Mouse (Mus musculus) T-helper 2 cell (primary cell): ENCODE measurements around the gene Gm48551.

Experiments
- in situ Hi-C: fragments of 300-600 bp; cut with MboI, MseI; formaldehyde crosslinking; loops from one replicate; pipeline ENCODE4 v1.15.1; 2025; ENCODE audit warnings: high pct_unique_total_duplicates

Gene Gm48551

GRCm38 (mm10) chr10:81356991-81357844 lies 27.0 kb upstream of the Gm48551 start, which contains the start of gene Mfsd12:
Gene Mfsd12 (plus strand): TSS chr10:81357491.
- in situ Hi-C loops, result no loop called here

- in situ Hi-C loops, result no loop called here
These were observed 26.1 kb upstream of the Gm48551 start for GRCm38 (mm10) chr10:81358209-81358608.

GRCm38 (mm10) chr10:81358841-81359240 lies 25.4 kb upstream of the Gm48551 start:
- in situ Hi-C loops, result no loop called here

- in situ Hi-C loops, result no loop called here
These were observed 23.5 kb upstream of the Gm48551 start for GRCm38 (mm10) chr10:81360721-81361120.

GRCm38 (mm10) chr10:81362336-81362949 lies 21.8 kb upstream of the Gm48551 start:
- in situ Hi-C loops, result no loop called here

DNA sequence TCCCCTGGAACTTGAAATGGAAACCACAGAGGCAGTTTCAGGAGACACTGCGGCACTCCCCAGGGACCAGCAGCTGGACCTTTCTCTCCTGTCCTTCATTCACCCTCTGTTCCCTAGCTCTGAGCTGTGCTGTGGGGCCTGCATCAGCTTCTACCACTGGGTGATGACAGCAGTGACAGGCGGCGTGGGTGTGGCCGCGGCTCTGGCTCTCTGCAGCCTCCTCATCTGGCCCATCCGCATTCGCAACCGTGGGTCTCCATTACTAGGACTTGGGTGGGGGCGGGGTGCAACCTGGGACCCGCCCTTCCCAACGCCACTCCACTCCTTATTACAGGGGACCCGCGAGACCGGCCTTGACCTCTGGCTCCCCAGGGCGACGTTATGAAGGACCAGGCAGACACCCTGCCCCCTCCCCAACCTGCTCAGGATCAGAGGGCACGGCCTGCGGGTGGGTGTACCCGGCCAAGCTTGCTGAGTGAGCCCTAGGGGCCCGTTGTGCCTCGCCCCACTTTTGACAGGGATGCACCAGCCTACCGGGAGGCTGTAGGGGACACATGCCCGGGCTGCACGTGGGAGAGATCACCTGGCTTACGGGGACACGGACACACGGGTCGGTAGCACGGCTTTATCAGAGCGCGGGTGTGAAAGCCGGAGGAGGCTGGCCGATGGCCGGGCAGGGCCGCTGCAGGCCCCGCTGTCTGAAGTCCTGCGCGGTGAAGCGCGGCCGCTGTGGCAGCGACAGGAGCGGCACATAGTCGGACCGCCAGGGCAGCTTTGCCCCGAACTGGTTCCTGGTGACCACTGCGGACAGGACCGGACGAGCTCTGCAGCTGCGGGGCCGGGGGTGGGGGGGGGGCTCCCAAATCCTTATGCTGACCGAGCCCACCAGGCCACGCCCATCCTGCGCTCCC lies 20.6 kb upstream of the Gm48551 start:
- in situ Hi-C loops, result no loop called here

- in situ Hi-C loops, result no loop called here
These were observed 19.6 kb upstream of the Gm48551 start for GRCm38 (mm10) chr10:81364666-81365065.

- in situ Hi-C loops, result no loop called here
These were observed 19.2 kb upstream of the Gm48551 start for GRCm38 (mm10) chr10:81365073-81365472.

- in situ Hi-C loops, result no loop called here
These were observed 18.4 kb upstream of the Gm48551 start, which contains the start of gene 4930404N11Rik for GRCm38 (mm10) chr10:81365672-81366476. Gene 4930404N11Rik (minus strand): TSS chr10:81365816.

GRCm38 (mm10) chr10:81366477-81367206 lies 17.6 kb upstream of the Gm48551 start:
- in situ Hi-C loops, result no loop called here

GRCm38 (mm10) chr10:81367207-81367495 lies 17.1 kb upstream of the Gm48551 start:
- in situ Hi-C loops, result no loop called here

GRCm38 (mm10) chr10:81375322-81375721 lies 8.9 kb upstream of the Gm48551 start:
- in situ Hi-C loops, result no loop called here

GRCm38 (mm10) chr10:81376561-81377361 lies 7.5 kb upstream of the Gm48551 start:
- in situ Hi-C loops, result no loop called here

GRCm38 (mm10) chr10:81377362-81377664 lies 7.0 kb upstream of the Gm48551 start:
- in situ Hi-C loops, result no loop called here

GRCm38 (mm10) chr10:81377793-81378552 lies 6.3 kb upstream of the Gm48551 start, which contains the start of gene Fzr1:
Gene Fzr1 (minus strand): TSS chr10:81378516.
- in situ Hi-C loops, result no loop called here

DNA sequence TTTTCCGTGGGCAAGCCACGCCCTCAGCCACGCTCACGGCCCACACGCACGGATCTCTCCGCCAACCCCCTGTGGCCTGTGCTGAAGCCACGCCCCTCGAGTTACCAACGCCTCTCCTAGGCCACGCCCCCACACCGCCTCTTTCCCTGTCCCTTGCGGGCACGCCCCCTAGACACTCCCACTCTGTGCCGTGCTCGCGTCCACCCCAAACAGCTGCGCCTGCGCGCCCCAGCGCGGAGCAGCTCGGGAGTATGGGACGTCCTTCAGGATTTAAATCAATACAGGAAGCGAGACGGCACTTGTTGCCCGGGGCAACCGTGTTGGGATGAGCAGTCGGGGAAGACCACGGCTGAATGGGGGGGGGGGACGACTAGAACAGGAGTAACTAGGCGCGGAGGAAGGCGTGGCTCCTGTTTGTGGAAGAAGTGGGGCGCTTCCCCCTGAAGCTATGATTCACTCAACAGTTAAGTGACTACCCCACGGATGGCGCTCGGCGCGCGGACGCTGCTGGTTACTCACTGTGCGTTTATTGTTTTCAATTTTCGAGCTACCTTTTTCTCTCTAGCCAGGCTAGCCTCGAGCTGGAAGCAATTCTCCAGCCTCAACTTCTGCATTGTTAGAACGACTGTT lies 5.6 kb upstream of the Gm48551 start:
- in situ Hi-C loops, result no loop called here

GRCm38 (mm10) chr10:81379183-81379553 lies 5.1 kb upstream of the Gm48551 start:
- in situ Hi-C loops, result no loop called here

DNA sequence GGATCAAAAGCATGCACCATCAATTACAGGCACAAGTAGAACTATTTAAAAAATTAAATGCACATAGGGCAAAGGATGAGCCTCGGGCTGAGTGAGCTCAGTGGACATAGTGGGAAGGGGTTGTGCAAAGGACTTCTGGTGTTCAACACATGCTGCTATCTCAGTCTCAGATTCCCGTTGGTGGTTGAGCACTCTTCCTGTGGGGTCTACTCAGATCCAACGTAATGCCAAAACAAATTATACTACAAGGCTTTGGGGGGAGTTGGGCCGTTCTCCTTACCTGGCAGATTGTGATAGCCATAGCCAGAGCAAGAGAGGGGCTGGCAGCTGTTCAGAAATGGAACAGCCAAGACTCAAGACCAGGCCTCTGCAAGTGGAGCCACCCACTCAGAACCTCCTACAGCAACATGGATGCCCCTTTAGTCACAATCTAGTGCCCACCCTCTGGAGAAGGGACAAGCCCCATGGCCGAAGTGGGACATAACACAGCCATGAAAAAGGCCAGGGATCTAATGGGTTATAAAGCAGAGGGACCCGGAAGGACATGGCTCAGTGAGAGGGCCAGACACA lies 4.4 kb upstream of the Gm48551 start:
- in situ Hi-C loops, result no loop called here
